Mouse (Mus musculus) midbrain, embryonic 15.5 days (tissue): ENCODE measurements around the gene C2cd4b. TPM values are rescaled to one million over a fixed set of nuclear protein-coding genes. Genes with fewer than 3 reads are reported as not detected.

ENCODE experiments used
- microRNA-seq: library from miRNA; unstranded; fragments of <30 nt; microRNA quantifications from one replicate; pipeline ENCODE4, GENCODE M21; 2016
- polyA plus RNA-seq: library from polyadenylated mRNA; unstranded; fragments of >200 nt; fragmentation: Nextera tagmentation; extraction: Ambion mirVana; gene quantifications from 2 replicates; pipeline ENCODE4 v1.2.1, GENCODE M21; 2015

The C2cd4b gene
- polyA plus RNA-seq, 1 experiment from 2014 or later: 1.4 TPM

Small RNAs within 50 kb of the gene (microRNA-seq; reads per million reads assigned to microRNA genes)
- not detected for gene Mir7241
- not detected for gene Mir7242

Other genes with a start within 250 kb of the C2cd4b start
- gene Tln2, start 199.7 kb upstream of the C2cd4b start, polyA plus RNA-seq: 31.2 and 31.5 TPM in 2 replicates
- gene C2cd4a, start 72.9 kb downstream of the C2cd4b start, polyA plus RNA-seq: 0.27 and 0.45 TPM in 2 replicates
- gene Vps13c, start 81.0 kb downstream of the C2cd4b start, polyA plus RNA-seq: 10.6 and 12.8 TPM in 2 replicates